Mouse (Mus musculus): ENCODE results near the gene 2510002D24Rik. TPM values are rescaled to one million over a fixed set of nuclear protein-coding genes. Genes with fewer than 3 reads are reported as not detected.

2510002D24Rik gene
- polyA plus RNA-seq, 1 experiment from 2014 or later = 18.3 TPM

DNA sequence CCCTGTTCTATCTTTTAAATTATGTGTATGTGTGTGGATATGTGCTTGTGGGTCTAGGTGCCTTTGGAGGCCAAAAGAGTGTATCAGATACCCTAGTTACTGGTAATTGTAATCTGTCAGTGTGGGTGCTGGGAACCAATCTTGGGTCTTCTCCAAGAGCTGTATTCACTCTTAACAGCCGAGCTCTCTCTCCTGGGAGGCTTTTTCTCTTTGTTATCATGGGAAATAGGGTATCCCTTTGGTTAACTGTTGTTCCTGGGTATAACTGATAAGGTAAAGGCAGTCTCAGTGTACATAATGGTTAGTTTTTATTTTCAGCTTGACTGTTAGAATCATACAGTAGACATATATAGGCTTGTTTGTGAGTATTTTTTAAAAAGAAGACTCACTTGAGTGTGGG is 14.0 kb upstream of the 2510002D24Rik start:
- H3K27ac ChIP-seq (ENCODE audit: low read depth, low read length) = no peak overlapping the region
- no peaks in the 10 kb centered on the region for H3K27me3 ChIP-seq (replicated peaks; ENCODE audit: control insufficient read depth, insufficient read depth, low read length)
- no peak overlapping the region for H3K9ac ChIP-seq (ENCODE audit: low read depth, low read length)
- H3K4me3 ChIP-seq (ENCODE audit: low read depth, low read length) = no peak overlapping the region
- H3K4me1 ChIP-seq (replicated peaks; ENCODE audit: control insufficient read depth, insufficient read depth, low read length) = no peaks in the 10 kb centered on the region
- no peaks in the 10 kb centered on the region for H3K9me3 ChIP-seq (ENCODE audit: control insufficient read depth)
- no peak overlapping the region for H3K4me2 ChIP-seq (replicated peaks; ENCODE audit: low read depth)
- ATAC-seq = no peak
- whole genome bisulfite sequencing = 86% methylated on average over 1 of the region's 1 CpGs
- TF ChIP-seq CTCF (IDR thresholded peaks at IDR 0.05; ENCODE audit: low read depth) = no peak
- peaks cover 97% of the 10 kb centered on the region for H3K36me3 ChIP-seq (ENCODE audit: control insufficient read depth, insufficient read depth)

DNA sequence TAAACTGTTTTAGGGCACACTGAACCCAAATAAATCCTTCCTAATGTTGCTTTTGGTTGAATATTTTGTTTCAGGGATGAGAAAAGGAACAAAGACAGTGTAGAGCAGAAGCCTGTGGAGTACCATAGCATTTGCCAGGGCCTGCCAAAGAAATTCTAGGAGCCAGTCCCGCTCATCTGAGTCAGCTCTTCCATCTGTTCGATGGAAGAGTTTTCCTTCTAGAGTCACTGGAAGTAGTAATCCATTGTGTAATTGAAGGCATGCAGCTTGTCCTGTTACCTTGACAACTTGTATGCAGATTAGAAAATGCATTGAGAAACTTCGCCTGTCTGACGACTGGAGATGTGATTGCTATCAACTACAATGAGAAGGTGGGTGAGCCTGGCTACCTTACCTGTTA is 13.5 kb upstream of the 2510002D24Rik start:
- H3K36me3 ChIP-seq (ENCODE audit: control insufficient read depth, insufficient read depth) = peaks cover 97% of the 10 kb centered on the region
- no peaks in the 10 kb centered on the region for H3K9me3 ChIP-seq (ENCODE audit: control insufficient read depth)
- no peak overlapping the region for H3K27ac ChIP-seq (ENCODE audit: low read depth, low read length)
- 77% methylated on average over 4 of the region's 4 CpGs for WGBS
- H3K4me2 ChIP-seq (replicated peaks; ENCODE audit: low read depth) = no peak overlapping the region
- no peak for TF ChIP-seq CTCF (IDR thresholded peaks at IDR 0.05; ENCODE audit: low read depth)
- H3K27me3 ChIP-seq (replicated peaks; ENCODE audit: control insufficient read depth, insufficient read depth, low read length) = no peaks in the 10 kb centered on the region
- no peak for ATAC-seq
- no peak overlapping the region for H3K9ac ChIP-seq (ENCODE audit: low read depth, low read length)
- no peak overlapping the region for H3K4me3 ChIP-seq (ENCODE audit: low read depth, low read length)
- no peaks in the 10 kb centered on the region for H3K4me1 ChIP-seq (replicated peaks; ENCODE audit: control insufficient read depth, insufficient read depth, low read length)

DNA sequence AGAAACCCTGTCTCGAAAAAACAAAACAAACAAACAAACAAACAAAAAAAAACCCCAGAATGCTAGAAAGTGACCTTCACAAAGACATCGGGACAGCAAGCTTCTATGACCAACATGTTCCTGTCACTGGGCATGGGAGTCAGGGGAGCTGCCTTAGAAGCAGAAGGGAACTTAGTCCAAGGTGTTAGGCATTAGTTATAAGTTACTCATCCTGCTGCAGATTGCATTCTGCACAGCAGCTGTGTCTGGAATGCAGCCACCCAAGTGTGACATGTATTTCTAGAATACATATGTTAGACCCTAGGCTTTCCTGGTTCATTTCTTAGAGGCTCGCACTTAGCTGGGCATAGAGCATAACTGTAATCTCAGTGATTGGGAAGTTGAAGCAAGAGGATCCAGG is 7.7 kb upstream of the 2510002D24Rik start:
- Histone ChIP-seq H3K4me2 (replicated peaks; ENCODE audit: low read depth) (no peak overlapping the region), H3K4me3 (ENCODE audit: low read depth, low read length) (no peak overlapping the region), H3K4me1 (replicated peaks; ENCODE audit: control insufficient read depth, insufficient read depth, low read length) (no peaks in the 10 kb centered on the region), H3K9me3 (ENCODE audit: control insufficient read depth) (no peaks in the 10 kb centered on the region), H3K27me3 (replicated peaks; ENCODE audit: control insufficient read depth, insufficient read depth, low read length) (no peaks in the 10 kb centered on the region), H3K27ac (ENCODE audit: low read depth, low read length) (no peak overlapping the region), H3K9ac (ENCODE audit: low read depth, low read length) (no peak overlapping the region), H3K36me3 (ENCODE audit: control insufficient read depth, insufficient read depth) (peaks cover 81% of the 10 kb centered on the region)
- WGBS = 94% methylated on average over 3 of the region's 3 CpGs
- ATAC-seq = no peak
- TF ChIP-seq CTCF (IDR thresholded peaks at IDR 0.05; ENCODE audit: low read depth) = no peak

DNA sequence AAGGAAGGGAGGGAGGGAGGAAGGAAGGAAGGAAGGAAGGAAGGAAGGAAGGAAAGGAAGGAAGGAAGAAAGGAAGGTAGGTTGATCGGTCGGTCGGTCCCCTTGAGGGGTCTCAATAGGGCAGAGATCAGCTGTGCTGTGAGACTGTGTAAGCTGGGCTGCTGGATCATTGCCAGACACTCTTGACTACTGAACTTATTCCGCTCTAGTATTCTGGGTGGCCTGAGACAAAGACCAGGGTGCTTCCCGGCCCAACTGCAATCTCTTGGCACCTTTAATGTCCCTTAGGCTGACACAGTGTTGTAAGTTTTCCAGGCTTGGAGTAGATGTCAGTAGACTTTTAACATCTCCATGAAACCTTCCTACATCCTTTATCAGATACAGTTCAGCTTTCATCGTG is 7.3 kb upstream of the 2510002D24Rik start:
- Histone ChIP-seq H3K4me1 (replicated peaks; ENCODE audit: control insufficient read depth, insufficient read depth, low read length) (no peaks in the 10 kb centered on the region), H3K9me3 (ENCODE audit: control insufficient read depth) (no peaks in the 10 kb centered on the region), H3K36me3 (ENCODE audit: control insufficient read depth, insufficient read depth) (peaks cover 81% of the 10 kb centered on the region), H3K27ac (ENCODE audit: low read depth, low read length) (no peak overlapping the region), H3K27me3 (replicated peaks; ENCODE audit: control insufficient read depth, insufficient read depth, low read length) (no peaks in the 10 kb centered on the region), H3K4me2 (replicated peaks; ENCODE audit: low read depth) (no peak overlapping the region), H3K4me3 (ENCODE audit: low read depth, low read length) (no peak overlapping the region), H3K9ac (ENCODE audit: low read depth, low read length) (no peak overlapping the region)
- ATAC-seq = no peak
- no peak for TF ChIP-seq CTCF (IDR thresholded peaks at IDR 0.05; ENCODE audit: low read depth)
- 86% methylated on average over 6 of the region's 6 CpGs for WGBS

DNA sequence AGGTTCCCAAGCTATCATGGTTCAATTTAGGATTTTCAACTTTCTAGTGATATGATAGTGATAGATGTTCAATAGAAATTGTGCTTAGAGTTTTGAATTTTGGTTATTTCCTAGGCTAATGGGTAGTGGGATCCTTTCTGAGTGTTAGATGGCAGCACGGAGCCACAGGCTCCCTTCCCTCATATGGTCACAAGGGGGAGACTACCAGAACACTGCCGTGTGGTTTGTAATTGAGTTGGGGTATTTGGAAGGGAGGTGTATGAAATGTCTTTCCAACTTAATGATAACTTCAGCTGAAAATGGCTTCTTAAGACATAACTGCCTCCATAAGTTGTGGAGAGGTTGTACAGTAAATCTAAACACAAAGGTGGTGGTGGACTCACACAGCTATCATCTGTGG is 2.9 kb upstream of the 2510002D24Rik start:
- Histone ChIP-seq H3K9me3 (ENCODE audit: control insufficient read depth) (no peaks in the 10 kb centered on the region), H3K4me2 (replicated peaks; ENCODE audit: low read depth) (no peak overlapping the region), H3K9ac (ENCODE audit: low read depth, low read length) (no peak overlapping the region), H3K4me1 (replicated peaks; ENCODE audit: control insufficient read depth, insufficient read depth, low read length) (no peaks in the 10 kb centered on the region), H3K36me3 (ENCODE audit: control insufficient read depth, insufficient read depth) (peaks cover 50% of the 10 kb centered on the region), H3K27me3 (replicated peaks; ENCODE audit: control insufficient read depth, insufficient read depth, low read length) (no peaks in the 10 kb centered on the region), H3K4me3 (ENCODE audit: low read depth, low read length) (no peak overlapping the region), H3K27ac (ENCODE audit: low read depth, low read length) (no peak overlapping the region)
- 76% methylated on average over 2 of the region's 2 CpGs for WGBS
- ATAC-seq = no peak
- peak; percentile 33; the same call in 1 of the 2 replicates for TF ChIP-seq CTCF (IDR thresholded peaks at IDR 0.05; ENCODE audit: low read depth)

DNA sequence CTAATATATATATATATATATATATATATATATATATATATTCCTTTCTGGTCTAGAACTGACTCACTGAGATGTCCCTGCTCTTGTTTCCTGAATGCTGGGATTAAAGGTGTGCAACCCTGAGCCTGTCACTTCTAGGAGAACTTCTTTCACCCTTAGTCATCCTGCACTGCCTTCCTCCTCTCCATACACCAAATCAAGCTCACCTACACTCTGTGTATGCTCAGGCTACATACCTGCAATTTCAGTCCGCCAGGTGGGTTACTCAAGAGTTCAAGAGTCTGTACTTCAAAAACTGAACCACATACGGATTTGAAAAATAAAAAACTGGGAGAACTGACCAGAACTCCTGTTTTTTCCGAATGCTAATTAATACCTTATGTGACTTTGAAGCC is 308 bp upstream of the 2510002D24Rik start:
- Histone ChIP-seq H3K27me3 (replicated peaks; ENCODE audit: control insufficient read depth, insufficient read depth, low read length) (no peaks in the 10 kb centered on the region), H3K36me3 (ENCODE audit: control insufficient read depth, insufficient read depth) (peaks cover 41% of the 10 kb centered on the region), H3K4me2 (replicated peaks; ENCODE audit: low read depth) (peak overlapping the region; percentile 83), H3K9me3 (ENCODE audit: control insufficient read depth) (no peaks in the 10 kb centered on the region), H3K4me1 (replicated peaks; ENCODE audit: control insufficient read depth, insufficient read depth, low read length) (no peaks in the 10 kb centered on the region), H3K9ac (ENCODE audit: low read depth, low read length) (peak overlapping the region; percentile 79; the same call in 1 of the 2 replicates), H3K4me3 (ENCODE audit: low read depth, low read length) (peak overlapping the region; percentile 90), H3K27ac (ENCODE audit: low read depth, low read length) (peak overlapping the region; percentile 89; the same call in 1 of the 2 replicates)
- no peak for TF ChIP-seq CTCF (IDR thresholded peaks at IDR 0.05; ENCODE audit: low read depth)
- 18% methylated on average over 3 of the region's 3 CpGs for WGBS
- ATAC-seq = peak; percentile 53

DNA sequence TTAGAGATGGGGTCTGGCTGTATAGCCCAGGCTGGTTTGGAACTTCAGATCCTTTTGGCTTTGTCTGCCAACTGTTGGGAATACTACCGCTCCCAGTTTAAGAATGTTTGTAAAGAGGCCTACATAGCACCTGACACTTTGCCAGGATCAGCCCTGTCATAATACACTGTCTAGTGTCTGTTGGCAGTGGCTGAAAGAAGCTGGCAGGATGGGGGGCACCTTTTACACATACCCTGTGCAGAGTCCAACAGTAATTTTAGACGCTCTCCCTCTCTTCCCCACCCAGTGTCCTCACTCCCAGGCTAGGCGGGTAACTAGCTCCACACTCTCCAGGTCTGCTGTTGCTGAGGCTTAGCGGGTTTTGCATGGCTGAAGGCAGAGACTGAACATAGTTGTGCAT is 2.0 kb downstream of the 2510002D24Rik start:
- 92% methylated on average over 4 of the region's 4 CpGs for WGBS
- H3K4me1 ChIP-seq (replicated peaks; ENCODE audit: control insufficient read depth, insufficient read depth, low read length) = no peaks in the 10 kb centered on the region
- no peak overlapping the region for H3K9ac ChIP-seq (ENCODE audit: low read depth, low read length)
- H3K27me3 ChIP-seq (replicated peaks; ENCODE audit: control insufficient read depth, insufficient read depth, low read length) = no peaks in the 10 kb centered on the region
- no peak overlapping the region for H3K27ac ChIP-seq (ENCODE audit: low read depth, low read length)
- peaks cover 24% of the 10 kb centered on the region; the same call in 1 of the 2 replicates for H3K36me3 ChIP-seq (ENCODE audit: control insufficient read depth, insufficient read depth)
- H3K4me3 ChIP-seq (ENCODE audit: low read depth, low read length) = no peak overlapping the region
- no peak for ATAC-seq
- no peaks in the 10 kb centered on the region for H3K9me3 ChIP-seq (ENCODE audit: control insufficient read depth)
- TF ChIP-seq CTCF (IDR thresholded peaks at IDR 0.05; ENCODE audit: low read depth) = no peak
- no peak overlapping the region for H3K4me2 ChIP-seq (replicated peaks; ENCODE audit: low read depth)

Measured in intestine, postnatal 0 days (tissue).